Mouse (Mus musculus) heart, embryonic 10.5 days (tissue): Measurements from ENCODE around the gene Usp2. TPM values are rescaled to one million over a fixed set of nuclear protein-coding genes. Genes with fewer than 3 reads are reported as not detected.

Experiments used
- DNase-seq: peaks from one replicate; pipeline ENCODE4 v3.0.0-alpha.2; 2017; ENCODE audit warnings: low spot score
- H3K27ac ChIP-seq: fragments of 300-500 bp; sonication (generic); 2 replicates; pipeline ENCODE4 v1.5.1; 2016; ENCODE audit warnings: mild to moderate bottlenecking
- H3K27me3 ChIP-seq: fragments of 300-500 bp; sonication (generic); 2 replicates; pipeline ENCODE4 v1.6.1; 2016; ENCODE audit warnings: mild to moderate bottlenecking; ENCODE audit not compliant: poor library complexity, insufficient read depth, severe bottlenecking
- H3K36me3 ChIP-seq: fragments of 300-500 bp; sonication (generic); 2 replicates; pipeline ENCODE4 v1.6.1; 2016; ENCODE audit warnings: mild to moderate bottlenecking, moderate library complexity
- H3K4me1 ChIP-seq: fragments of 300-500 bp; sonication (generic); 2 replicates; pipeline ENCODE4 v1.6.1; 2016; ENCODE audit warnings: mild to moderate bottlenecking
- H3K4me3 ChIP-seq: fragments of 300-500 bp; sonication (generic); 2 replicates; pipeline ENCODE4 v1.5.1; 2016; ENCODE audit warnings: mild to moderate bottlenecking, moderate library complexity
- H3K9me3 ChIP-seq: fragments of 300-500 bp; sonication (generic); 2 replicates; pipeline ENCODE4 v1.6.1; 2016; ENCODE audit warnings: mild to moderate bottlenecking, moderate library complexity
- WGBS: fragments of 180-500 bp; shearing (Covaris S2); methylation state at CpG from one replicate; pipeline ENCODE4 v1.1.7; 2016; 5-methylcytosine and 5-hydroxymethylcytosine counted together
- polyA plus RNA-seq: library from polyadenylated mRNA; unstranded; fragments of >200 nt; fragmentation: Nextera tagmentation; extraction: Ambion mirVana; gene quantifications from 2 replicates; pipeline ENCODE4 v1.2.1, GENCODE M21; 2016

The Usp2 gene
- polyA plus RNA-seq, 1 experiment from 2014 or later = 36.1 TPM

GRCm38 (mm10) chr9:44048541-44049380, 18.1 kb upstream of the Usp2 start:
- H3K4me1 ChIP-seq = peaks cover 8% of the 10 kb centered on the region
- H3K27me3 ChIP-seq = peaks cover 59% of the 10 kb centered on the region
- no peaks in the 10 kb centered on the region for H3K36me3 ChIP-seq
- no peak overlapping the region for H3K4me3 ChIP-seq
- no peaks in the 10 kb centered on the region for H3K9me3 ChIP-seq
- no peak overlapping the region for H3K27ac ChIP-seq
- no peak for DNase-seq
- 63% methylated on average over 15 of the region's 15 CpGs for WGBS

GRCm38 (mm10) chr9:44049381-44050165, 17.2 kb upstream of the Usp2 start:
- Histone ChIP-seq H3K4me1 (0 out of 2 replicates have a peak, but pooled peaks cover 5% of the 10 kb centered on the region), H3K36me3 (no peaks in the 10 kb centered on the region), H3K27ac (no peak overlapping the region), H3K27me3 (peaks cover 51% of the 10 kb centered on the region), H3K4me3 (no peak overlapping the region), H3K9me3 (no peaks in the 10 kb centered on the region)
- DNase-seq = no peak
- 77% methylated on average over 8 of the region's 8 CpGs for WGBS

GRCm38 (mm10) chr9:44052855-44053254, 14.0 kb upstream of the Usp2 start:
- 55% methylated on average over 3 of the region's 3 CpGs for WGBS
- H3K27me3 ChIP-seq = peaks cover 21% of the 10 kb centered on the region
- H3K4me3 ChIP-seq = no peak overlapping the region
- no peak overlapping the region for H3K27ac ChIP-seq
- no peaks in the 10 kb centered on the region for H3K36me3 ChIP-seq
- DNase-seq = no peak
- H3K9me3 ChIP-seq = no peaks in the 10 kb centered on the region
- H3K4me1 ChIP-seq = 0 out of 2 replicates have a peak, but pooled peaks cover 5% of the 10 kb centered on the region

- 50% methylated on average over 1 of the region's 1 CpGs for WGBS
- Histone ChIP-seq H3K36me3 (no peaks in the 10 kb centered on the region), H3K4me1 (no peaks in the 10 kb centered on the region), H3K27ac (no peak overlapping the region), H3K9me3 (no peaks in the 10 kb centered on the region), H3K4me3 (no peak overlapping the region), H3K27me3 (peaks cover 14% of the 10 kb centered on the region; the same call in 1 of the 2 replicates)
- DNase-seq = no peak
These were observed 12.9 kb upstream of the Usp2 start for GRCm38 (mm10) chr9:44053936-44054335.

- peaks cover 18% of the 10 kb centered on the region; the same call in 1 of the 2 replicates for H3K27me3 ChIP-seq
- H3K4me3 ChIP-seq = no peak overlapping the region
- no peaks in the 10 kb centered on the region for H3K36me3 ChIP-seq
- no peaks in the 10 kb centered on the region for H3K9me3 ChIP-seq
- H3K4me1 ChIP-seq = no peaks in the 10 kb centered on the region
- DNase-seq = no peak
- 65% methylated on average over 6 of the region's 6 CpGs for WGBS
- H3K27ac ChIP-seq = no peak overlapping the region
These were observed 8.2 kb upstream of the Usp2 start for GRCm38 (mm10) chr9:44058606-44059005.

GRCm38 (mm10) chr9:44065177-44065576, 1.6 kb upstream of the Usp2 start:
- H3K9me3 ChIP-seq = no peaks in the 10 kb centered on the region
- H3K27ac ChIP-seq = no peak overlapping the region
- WGBS = 33% methylated on average over 1 of the region's 1 CpGs
- DNase-seq = no peak
- 0 out of 2 replicates have a peak, but pooled peaks cover 6% of the 10 kb centered on the region for H3K27me3 ChIP-seq
- no peak overlapping the region for H3K4me3 ChIP-seq
- no peaks in the 10 kb centered on the region for H3K36me3 ChIP-seq
- H3K4me1 ChIP-seq = peaks cover 25% of the 10 kb centered on the region

- H3K36me3 ChIP-seq = no peaks in the 10 kb centered on the region
- DNase-seq = no peak
- no peaks in the 10 kb centered on the region for H3K27me3 ChIP-seq
- WGBS = 4% methylated on average over 15 of the region's 15 CpGs
- peak overlapping the region; percentile 61 for H3K4me3 ChIP-seq
- peaks cover 47% of the 10 kb centered on the region for H3K4me1 ChIP-seq
- peak overlapping the region; percentile 80 for H3K27ac ChIP-seq
- H3K9me3 ChIP-seq = no peaks in the 10 kb centered on the region
These were observed 579 bp downstream of the Usp2 start for GRCm38 (mm10) chr9:44067241-44067959.

GRCm38 (mm10) chr9:44067960-44068330, 1.1 kb downstream of the Usp2 start:
- Histone ChIP-seq H3K27ac (peak overlapping the region; percentile 80), H3K4me3 (peak overlapping the region; percentile 61), H3K27me3 (no peaks in the 10 kb centered on the region), H3K4me1 (peaks cover 53% of the 10 kb centered on the region), H3K36me3 (no peaks in the 10 kb centered on the region), H3K9me3 (no peaks in the 10 kb centered on the region)
- DNase-seq = no peak
- WGBS = 54% methylated on average over 6 of the region's 6 CpGs

GRCm38 (mm10) chr9:44069252-44069651, 2.4 kb downstream of the Usp2 start:
- peaks cover 60% of the 10 kb centered on the region for H3K4me1 ChIP-seq

GRCm38 (mm10) chr9:44070113-44070843, 3.5 kb downstream of the Usp2 start:
- WGBS = 30% methylated on average over 14 of the region's 14 CpGs
- Histone ChIP-seq H3K27ac (peak overlapping the region; percentile 90), H3K36me3 (peaks cover 3% of the 10 kb centered on the region; the same call in 1 of the 2 replicates), H3K27me3 (no peaks in the 10 kb centered on the region), H3K4me3 (peak overlapping the region; percentile 56), H3K4me1 (peaks cover 64% of the 10 kb centered on the region), H3K9me3 (no peaks in the 10 kb centered on the region)
- no peak for DNase-seq

More at GRCm38 (mm10) chr9:44069252-44069651, 2.4 kb downstream of the Usp2 start:
- Histone ChIP-seq H3K4me3 (peak overlapping the region; percentile 56), H3K36me3 (no peaks in the 10 kb centered on the region; the same call in 1 of the 2 replicates), H3K27ac (peak overlapping the region; percentile 90), H3K27me3 (no peaks in the 10 kb centered on the region), H3K9me3 (no peaks in the 10 kb centered on the region)
- DNase-seq = no peak
- WGBS = 2% methylated on average over 7 of the region's 7 CpGs

- peak overlapping the region; percentile 56 for H3K4me3 ChIP-seq
- no peak for DNase-seq
- H3K4me1 ChIP-seq = peaks cover 69% of the 10 kb centered on the region
- peak overlapping the region; percentile 90 for H3K27ac ChIP-seq
- H3K36me3 ChIP-seq = peaks cover 9% of the 10 kb centered on the region
- H3K9me3 ChIP-seq = no peaks in the 10 kb centered on the region
- H3K27me3 ChIP-seq = no peaks in the 10 kb centered on the region
- 17% methylated on average over 8 of the region's 8 CpGs for WGBS
These were observed 4.0 kb downstream of the Usp2 start for GRCm38 (mm10) chr9:44070844-44071231.
